Mouse (Mus musculus) urinary bladder, postnatal 36 days (tissue): ENCODE data around the gene Kctd11.
A peak's percentile ranks its signal among the peaks of the same experiment; 100 is the strongest.

Experiments
- DNase-seq, 2 experiments: peaks; one replicate each; pipeline ENCODE4 v3.0.0; 2022; ENCODE audit warnings: low spot score in 2 of 2, mixed read lengths in 1 of 2

Kctd11 gene

GRCm38 (mm10) chr11:69912716-69913530 lies 31.7 kb upstream of the Kctd11 start:
- no peak for DNase-seq

- DNase-seq, result no peak
These were observed 30.5 kb upstream of the Kctd11 start for GRCm38 (mm10) chr11:69911701-69912100.

GRCm38 (mm10) chr11:69910781-69911560 lies 29.8 kb upstream of the Kctd11 start:
- no peak for DNase-seq

GRCm38 (mm10) chr11:69910177-69910576 lies 29.0 kb upstream of the Kctd11 start:
- no peak for DNase-seq

GRCm38 (mm10) chr11:69909174-69909573 lies 28.0 kb upstream of the Kctd11 start:
- DNase-seq, result no peak

GRCm38 (mm10) chr11:69908645-69909044 lies 27.4 kb upstream of the Kctd11 start:
- no peak for DNase-seq

GRCm38 (mm10) chr11:69904311-69904710 lies 23.1 kb upstream of the Kctd11 start:
- no peak for DNase-seq

GRCm38 (mm10) chr11:69902972-69903371 lies 21.8 kb upstream of the Kctd11 start:
- DNase-seq, result no peak

- DNase-seq, result no peak
These were observed 20.8 kb upstream of the Kctd11 start for GRCm38 (mm10) chr11:69901993-69902392.

GRCm38 (mm10) chr11:69901406-69901846 lies 20.2 kb upstream of the Kctd11 start:
- peak; percentile 87 to 95 for DNase-seq

GRCm38 (mm10) chr11:69900471-69901405 lies 19.5 kb upstream of the Kctd11 start, which contains the start of the genes 2810408A11Rik and Neurl4:
2810408A11Rik (minus strand) TSS chr11:69900987.
Neurl4 (plus strand) TSS chr11:69901072.
- peak; percentile 84 to 91 for DNase-seq

GRCm38 (mm10) chr11:69899870-69900269 lies 18.7 kb upstream of the Kctd11 start:
- DNase-seq, result no peak

- no peak for DNase-seq
These were observed 14.1 kb upstream of the Kctd11 start, which contains the start of gene Acap1 for GRCm38 (mm10) chr11:69895291-69895690. Acap1 (minus strand) TSS chr11:69895539.

GRCm38 (mm10) chr11:69894671-69895070 lies 13.5 kb upstream of the Kctd11 start:
- no peak for DNase-seq

GRCm38 (mm10) chr11:69891482-69891881 lies 10.3 kb upstream of the Kctd11 start:
- DNase-seq, result no peak

GRCm38 (mm10) chr11:69886907-69887635 lies 5.9 kb upstream of the Kctd11 start:
- no peak for DNase-seq

- DNase-seq, result no peak
These were observed 3.5 kb upstream of the Kctd11 start for GRCm38 (mm10) chr11:69884663-69885062.

GRCm38 (mm10) chr11:69884240-69884639 lies 3.0 kb upstream of the Kctd11 start:
- DNase-seq, result no peak

- no peak for DNase-seq
These were observed 2.4 kb upstream of the Kctd11 start for GRCm38 (mm10) chr11:69883527-69884151.

GRCm38 (mm10) chr11:69883066-69883465 lies 1.9 kb upstream of the Kctd11 start:
- no peak for DNase-seq
